Mouse (Mus musculus) liver (tissue): ENCODE results near the gene Dhdds.

ENCODE experiments used
- DNase-seq: peaks from one replicate; pipeline ENCODE4 v3.0.0-alpha.2; 2020; ENCODE audit warnings: mixed read lengths

The Dhdds gene

DNA sequence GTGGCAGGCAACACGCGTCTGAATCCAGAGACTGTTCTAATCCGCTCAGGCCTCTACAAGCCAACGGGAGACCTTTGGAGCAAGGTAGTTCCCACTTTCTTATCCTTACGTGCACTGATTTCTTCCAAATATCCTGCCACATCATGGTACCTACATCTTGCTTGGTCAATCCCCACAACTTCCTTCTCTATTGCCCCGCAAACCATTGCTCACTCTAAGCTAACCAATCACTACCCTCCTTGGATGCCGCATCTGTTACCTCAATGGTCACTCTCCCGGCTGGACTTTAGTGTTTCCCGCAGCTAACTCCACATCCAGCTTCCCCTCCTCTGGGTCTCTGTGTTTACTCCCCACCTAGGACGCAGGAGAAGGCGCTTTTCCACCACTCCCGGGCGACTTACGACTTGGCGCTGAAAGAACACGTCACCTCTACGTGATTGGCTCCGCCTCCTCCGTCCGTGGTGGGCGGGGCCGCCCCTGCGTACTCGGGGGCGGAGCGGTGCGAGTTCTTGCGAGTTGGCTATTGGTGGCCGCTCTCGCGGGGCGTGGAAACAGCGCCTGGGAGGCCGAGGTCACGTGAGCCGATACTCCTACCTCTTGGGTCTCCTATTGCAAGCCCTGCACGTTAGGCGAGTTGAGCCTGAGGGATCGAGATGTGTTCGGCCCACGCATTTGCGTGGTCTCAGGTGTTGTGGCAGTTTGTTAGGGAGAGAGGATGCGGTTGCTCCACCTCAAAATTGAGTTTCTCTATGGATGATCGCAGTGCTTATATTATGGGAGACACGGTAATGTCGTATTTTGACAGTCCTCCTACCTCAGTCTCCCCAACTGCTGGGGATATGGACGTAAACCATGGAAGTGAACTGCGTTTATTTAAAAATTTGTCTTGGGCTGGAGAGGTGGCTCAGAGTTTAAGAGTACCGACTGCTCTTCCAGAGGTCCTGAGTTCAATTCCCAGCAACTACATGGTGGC is at the start of gene Dhdds:
Dhdds (minus strand) TSS at position 453 of the 973 bp plus-strand sequence.
- DNase-seq = peak; percentile 99

DNA sequence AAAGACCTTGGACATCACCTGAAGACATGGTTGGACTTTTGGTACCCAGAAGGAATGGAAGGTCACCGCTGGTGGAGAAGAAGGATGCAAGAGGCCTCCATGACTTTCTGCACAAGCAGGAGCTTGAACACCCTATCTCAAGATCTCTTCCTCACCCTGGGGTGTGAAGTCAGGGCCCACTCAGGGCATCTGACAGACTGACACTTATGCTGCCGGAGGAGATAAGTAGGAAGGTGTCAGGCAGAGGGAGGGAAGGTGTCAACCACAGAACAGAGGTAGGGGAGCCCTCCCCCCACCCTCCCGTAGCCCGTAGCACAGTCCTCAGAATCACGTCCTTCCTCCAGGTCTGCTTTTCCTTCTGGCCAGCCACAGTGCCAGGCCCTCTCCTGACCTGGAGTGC is 46.9 kb upstream of the Dhdds start:
- no peak for DNase-seq

DNA sequence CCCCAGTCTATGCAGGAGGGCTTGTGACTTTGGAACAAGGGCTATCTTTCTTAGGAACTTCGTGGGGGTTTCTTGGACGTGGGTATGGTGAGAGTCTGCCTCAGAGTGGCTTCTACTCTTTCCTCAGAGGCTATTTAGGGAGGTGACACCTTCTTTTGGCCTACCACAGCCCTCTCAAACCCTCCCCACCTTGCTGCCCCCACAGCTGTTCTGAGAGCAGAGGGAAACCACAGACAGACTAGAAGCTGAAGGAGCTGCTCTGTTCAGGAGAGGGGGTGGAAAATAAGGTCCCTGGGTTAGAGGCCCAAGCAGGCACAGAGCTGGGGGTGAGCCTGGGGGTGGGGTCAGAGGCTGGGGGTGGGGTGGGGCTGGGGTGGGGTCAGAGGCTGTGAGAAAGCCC is 42.3 kb upstream of the Dhdds start:
- DNase-seq = no peak

DNA sequence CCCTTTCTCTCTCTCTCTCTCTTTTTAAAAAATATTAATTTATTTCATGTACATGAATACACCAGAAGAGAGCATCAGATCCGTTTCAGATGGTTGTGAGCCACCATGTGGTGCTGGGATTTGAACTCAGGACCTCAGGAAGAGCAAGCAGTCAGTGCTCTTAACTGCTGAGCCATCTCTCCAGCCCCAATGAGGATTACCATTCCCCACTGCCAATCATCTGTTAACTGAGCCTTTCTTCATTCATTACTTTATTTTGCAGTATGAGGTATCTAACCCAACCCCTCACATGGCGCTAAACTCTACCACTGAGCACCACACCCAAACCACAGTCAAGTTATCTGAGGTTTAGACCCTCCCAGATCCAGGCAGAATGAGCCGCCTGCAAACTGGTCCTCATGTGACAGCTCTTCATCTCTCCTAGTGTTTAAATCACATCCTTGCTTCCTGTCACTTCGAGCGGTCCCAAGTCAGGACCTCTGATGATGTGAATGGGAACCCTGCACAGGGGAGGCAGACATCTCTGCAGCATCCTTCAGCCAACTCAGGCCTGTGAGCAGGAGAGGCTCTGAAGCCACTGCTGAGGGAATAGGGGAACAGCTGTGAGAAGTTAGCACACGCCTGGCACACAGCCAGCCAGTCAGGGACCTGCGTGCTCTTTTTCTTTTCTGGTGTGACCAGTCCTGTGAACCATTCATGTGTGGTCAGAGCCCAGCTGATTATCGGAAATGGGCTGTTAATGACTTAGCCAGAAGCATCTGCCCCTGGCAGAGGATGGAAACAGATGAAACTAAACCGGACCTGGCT is 40.8 kb upstream of the Dhdds start:
- peak; percentile 23 for DNase-seq

DNA sequence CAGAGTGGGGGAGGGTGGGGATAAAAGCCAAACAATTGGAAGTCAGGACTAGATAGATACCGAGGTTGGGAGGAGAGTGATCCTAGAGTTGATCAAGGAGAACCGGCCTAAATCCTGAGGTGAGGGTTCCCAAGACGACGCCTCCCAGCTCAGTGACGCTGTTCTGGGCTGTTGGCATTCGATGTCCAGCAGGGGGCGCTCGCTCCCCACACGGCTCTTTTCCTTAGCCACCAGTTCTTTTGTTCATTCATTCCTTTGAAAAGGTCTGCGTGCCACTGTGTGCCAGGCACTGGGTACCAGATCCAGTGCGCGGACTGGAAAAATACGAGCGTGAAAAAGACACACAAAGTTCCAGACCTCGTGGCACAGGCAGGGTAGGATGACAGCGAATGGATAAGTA is 35.2 kb upstream of the Dhdds start:
- peak; percentile 75 for DNase-seq

DNA sequence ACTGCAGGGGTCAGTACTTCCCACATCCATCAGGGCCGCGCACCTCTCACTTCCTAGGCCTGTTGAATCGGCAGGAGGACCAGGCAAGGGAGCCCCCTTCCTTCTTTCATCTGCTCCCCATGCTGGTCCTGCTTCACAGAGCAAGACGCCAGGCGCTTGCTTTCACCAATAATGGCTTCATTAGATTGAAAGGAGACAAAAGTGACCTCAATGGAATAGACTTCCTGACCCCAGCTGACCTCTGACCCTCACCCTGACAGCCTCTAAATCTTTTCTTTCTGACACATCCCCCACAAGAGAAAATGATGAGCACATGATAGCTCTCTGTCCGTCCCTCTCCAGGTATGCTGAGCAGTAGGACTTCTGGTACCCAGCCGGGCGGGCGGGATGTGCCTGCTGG is 25.1 kb upstream of the Dhdds start:
- DNase-seq = no peak

DNA sequence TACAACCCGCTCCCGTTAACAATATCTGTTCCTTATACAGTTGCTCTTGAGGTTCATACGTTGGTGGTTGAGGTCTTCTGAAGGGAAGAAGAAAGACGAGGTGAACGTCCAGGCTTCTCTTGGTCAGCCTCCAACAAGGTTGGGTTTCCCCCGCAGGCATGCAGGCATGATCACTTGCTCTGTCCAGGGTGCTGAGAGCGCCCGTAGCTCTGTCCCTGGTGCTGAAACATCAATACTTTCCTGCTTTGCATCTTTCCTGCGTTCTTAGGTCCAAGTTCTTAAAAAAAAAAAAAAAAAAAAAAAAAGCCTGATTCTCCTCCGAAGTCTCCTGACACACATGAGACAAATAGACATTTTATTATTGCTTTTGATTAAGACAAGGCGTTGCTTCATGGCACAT is 19.9 kb upstream of the Dhdds start:
- DNase-seq = peak; percentile 69

DNA sequence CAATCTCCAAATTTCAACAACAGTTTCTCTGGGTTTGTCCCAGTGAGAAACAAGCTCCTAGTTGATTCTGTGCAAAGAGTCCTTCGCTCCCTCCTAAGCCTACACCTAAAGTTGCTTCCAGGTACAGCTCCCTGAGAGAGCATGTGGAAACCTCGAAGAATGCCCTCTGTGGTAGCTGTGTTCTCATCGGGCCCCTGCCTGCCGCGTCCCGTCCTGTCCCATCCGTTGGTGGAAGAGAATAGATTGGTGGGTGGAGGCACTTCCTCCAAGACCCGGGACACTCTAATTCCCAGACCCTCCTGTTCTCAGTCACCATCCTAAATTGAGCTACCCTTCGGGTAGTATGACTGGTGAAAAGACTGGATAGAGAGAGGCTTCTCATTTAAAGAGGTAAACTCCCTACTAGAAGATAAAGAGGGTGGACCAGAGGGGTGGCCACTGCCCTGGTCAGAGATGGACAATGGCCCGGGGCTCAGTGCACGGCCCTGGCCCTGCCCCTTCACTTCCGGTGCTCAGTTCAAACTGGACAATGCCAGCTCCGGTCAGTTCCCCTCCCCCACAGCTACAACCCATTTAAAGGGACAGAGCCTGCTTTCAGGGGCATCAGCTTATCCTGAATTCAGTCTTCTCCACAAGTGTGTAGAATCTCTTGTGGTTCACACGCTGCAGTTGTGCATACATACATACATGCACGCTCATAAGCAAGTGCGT is 19.1 kb upstream of the Dhdds start:
- peak; percentile 57 for DNase-seq

DNA sequence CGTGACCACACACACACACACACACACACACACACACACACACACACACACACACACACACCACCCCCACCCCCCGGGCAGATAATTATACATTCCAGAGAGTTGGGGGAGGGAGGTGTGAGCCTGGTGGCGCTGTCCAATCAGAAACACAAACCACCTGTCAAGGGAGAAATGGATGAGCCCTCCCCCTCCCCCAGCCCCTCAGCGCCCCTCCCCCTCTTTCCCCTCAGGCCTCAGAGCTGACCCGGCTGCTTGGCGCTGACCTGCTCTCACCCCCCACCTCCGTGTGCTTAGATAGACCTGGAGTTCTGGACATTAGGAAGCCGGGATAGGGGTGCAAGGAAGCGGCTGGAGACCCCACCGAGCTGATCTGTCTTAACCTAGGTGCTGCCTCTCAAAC is 18.5 kb upstream of the Dhdds start:
- peak; percentile 37 for DNase-seq

DNA sequence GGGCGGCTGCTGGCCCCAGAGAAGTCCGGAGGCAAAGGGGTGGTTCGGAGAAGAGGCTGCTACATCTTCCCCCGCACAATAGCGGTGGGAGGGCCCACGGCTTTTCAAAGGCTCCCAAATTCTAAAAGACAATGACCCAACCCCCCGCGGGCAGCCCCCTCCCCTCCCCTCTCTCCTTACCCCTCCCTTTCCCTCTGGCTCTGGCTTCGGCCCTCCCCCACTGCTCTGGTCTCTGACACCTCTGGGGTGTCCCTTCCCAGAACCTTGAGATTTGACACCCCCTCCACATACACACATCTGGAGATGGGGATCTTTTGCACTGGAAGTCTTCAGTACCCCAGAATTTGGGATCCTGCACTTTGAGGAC is 18.0 kb upstream of the Dhdds start, which contains the start of gene Lin28a:
Lin28a (minus strand) TSS at position 63 of the 367 bp plus-strand sequence.
- peak; percentile 20 for DNase-seq

DNA sequence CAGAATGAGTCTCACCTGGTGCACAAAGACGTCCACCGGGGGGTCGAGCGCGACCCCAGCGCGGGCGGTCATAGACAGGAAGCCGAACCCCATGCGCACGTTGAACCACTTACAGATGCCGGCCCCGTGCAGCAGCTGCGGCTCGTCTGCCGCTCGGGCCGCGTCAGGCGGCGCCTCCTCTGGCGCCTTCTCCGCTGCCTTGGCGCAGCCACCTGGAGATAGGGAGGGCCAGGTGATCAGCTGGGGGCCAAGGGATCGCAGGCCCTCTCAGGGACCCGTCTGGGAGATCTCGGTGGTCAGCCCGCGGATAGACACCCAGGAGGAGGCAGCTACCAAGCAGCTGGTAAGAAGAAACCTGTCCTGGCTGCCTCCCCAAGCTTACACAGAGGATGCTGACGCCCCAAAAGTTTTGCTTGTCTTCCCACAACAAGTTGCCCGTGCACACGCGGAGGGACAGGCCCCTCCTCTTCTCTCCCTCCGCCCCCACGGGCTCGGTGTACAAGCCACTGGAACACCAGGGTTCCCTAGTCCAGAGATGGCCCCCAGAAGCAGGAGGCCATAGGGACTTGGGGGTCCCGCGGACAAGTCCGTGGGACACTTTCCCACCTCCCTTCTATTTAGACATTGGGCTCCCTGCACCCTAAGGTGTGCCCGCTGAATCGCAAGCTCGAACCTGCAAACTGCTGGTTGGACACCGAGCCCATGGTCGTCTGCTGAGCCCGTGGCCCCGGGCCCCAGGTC is 17.5 kb upstream of the Dhdds start:
- peak; percentile 20 for DNase-seq

DNA sequence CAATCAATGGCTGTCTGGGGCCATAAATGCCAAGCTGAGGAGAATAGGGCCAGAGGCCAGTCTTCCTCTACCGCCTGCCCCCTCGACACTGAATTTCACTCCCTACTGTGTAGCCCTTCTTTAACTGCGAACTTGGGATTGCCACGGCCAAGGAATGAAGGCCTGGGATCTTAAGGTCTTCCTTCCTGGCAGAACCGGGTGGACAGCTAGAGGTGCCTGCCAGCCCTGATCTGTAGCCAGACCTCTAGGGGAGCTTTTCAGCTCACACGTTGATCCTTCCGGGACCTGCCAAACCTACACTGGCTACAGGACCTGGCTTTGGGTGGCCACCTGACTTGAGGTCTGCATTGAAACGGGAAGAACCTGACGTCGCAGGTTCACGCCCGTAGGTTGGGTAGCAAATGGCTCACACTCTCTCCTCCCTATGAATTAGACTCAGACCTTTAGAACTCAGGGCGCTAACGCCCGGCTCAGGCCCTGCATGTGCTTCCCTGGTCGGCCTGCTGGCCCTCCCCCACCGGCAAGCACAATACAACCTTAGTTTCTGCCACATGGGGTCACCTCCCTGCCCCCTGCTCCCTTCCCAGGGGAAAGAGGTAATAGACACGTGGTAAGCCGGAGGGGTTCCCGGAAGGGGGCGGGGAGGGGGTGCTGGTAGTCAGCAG is 16.6 kb upstream of the Dhdds start:
- DNase-seq = peak; percentile 50

DNA sequence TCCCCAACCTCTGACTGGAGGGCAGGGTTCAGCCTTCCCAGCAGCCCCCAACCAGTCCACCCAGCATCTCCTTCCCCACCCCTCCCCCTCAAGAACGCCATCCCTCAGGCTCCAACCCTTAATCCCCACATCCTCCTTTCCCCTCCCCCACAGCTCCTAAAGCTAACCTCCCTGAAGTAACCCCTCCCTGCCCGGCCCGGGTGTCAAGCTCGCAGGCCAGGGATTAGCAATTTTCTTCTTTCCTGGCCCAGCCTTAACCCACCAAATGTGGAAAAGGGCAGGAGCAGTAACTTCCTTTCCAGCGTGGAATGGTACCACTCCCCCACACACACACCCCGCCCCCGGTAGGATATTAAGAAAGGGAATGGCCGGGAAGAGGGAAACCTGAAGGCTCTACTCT is 16.0 kb upstream of the Dhdds start:
- no peak for DNase-seq

DNA sequence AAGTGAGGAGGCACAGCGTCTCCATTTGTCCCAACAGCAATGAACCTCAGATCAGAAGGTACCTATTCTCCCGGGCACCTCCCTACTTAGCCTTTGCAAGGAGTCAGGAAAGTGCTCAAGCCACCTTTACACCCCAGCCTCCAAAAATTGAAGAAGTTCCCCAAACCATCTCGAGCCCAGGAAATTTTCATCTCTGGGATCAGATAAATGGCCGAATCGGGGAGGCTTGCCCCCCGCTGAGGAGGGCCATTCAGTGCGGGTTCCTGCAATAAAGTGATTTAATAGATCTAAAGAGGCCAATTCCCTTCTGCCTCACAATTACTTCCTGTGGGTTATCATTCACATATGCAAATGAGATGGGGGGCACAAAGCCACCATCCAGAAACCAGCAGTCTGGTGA is 15.5 kb upstream of the Dhdds start:
- DNase-seq = no peak

DNA sequence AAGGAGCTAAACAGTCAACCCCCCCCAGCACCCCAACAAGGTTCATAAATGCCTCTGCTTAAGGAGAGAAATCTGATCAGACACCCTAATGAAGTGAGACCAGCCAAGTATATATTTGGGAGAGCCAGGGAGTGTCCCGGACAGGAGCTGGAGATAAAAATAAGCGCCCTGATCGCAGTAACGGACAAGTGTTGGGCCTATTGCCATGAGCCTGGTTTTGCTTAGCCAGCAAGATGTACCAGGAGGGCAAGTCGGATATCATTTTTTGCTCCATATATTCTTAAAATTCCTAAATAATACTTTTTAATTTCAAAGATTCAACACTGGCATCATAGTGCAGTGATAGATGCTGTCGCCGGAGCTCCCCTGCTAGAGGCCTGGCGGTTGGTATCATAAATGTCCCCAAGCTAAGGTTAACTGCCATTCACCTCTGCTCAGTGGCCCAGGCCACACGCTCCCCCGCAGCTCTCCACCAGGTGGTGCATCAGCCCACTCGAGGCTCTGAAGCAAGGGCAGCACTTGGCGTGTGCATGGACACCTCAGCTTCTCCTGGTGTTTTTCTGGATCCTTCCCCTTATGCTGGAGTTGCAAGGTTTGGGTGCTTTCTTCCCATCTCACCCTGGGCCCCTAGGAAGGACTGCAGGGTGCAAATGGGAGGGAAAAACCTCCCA is 12.3 kb upstream of the Dhdds start:
- DNase-seq = peak; percentile 28

DNA sequence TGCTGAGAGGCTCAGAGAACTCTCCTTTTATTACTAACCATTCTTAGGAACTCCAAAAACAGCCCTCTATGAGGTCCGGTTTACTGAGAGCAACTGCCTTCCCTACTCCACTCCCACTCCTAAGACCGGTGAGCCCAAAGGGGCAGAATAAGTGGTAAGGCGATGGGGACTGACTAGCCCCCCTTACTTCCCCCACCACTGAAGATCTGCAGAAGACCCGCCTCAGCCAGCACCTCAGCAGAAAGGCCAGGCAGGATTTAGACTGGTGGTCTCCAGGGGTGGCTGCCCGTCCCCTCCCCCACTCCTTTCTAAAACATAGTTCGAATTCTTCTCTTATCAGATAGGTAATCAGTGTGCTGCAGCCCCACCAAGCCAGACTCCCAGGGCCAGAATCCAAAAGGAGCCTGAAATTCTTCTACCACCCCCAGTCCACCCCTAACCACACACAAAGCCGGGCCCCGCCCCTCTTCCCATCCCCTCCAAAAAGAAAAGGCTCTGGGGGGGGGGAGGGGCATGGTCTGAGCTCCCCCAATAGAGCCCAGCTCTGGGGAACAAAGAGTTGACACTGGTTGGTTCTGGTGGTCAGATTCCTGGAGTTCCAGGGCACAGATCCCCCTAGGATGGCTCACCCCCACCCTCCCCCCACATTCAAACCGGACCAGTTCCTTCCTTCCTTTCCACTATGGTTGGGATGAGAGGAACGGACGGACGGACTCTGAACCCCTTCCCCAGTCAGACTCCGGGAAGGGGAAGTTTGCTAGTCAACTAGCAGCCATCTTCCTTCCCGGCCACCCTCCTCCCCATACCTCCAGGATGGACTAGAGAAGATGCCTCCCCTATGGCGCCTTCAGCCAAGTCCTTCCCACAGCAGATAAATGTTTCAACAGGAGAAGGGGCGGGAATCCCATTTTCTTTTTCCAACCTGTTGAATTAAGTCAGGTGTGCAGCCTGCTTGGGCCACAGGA is 11.0 kb upstream of the Dhdds start:
- DNase-seq = peak; percentile 14

DNA sequence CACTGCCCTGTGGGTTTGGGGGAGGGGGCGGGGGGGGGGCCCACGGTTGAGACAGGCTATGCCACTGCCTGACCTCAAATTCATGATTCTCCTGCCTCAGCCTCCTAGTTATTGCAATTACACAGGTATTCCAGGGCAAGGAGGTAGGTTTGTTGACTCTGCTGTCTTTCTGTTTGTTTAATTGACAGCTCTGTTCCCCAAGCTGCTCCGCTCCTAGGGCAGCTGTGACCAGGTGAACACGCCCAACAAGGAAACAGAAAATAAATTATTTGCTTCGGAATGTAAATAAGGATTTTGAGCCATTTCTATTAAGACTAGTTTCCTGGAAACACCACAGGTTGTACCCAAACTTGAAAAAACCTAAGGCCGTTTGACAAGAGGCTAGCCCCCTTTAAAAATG is 9.0 kb upstream of the Dhdds start:
- DNase-seq = no peak

DNA sequence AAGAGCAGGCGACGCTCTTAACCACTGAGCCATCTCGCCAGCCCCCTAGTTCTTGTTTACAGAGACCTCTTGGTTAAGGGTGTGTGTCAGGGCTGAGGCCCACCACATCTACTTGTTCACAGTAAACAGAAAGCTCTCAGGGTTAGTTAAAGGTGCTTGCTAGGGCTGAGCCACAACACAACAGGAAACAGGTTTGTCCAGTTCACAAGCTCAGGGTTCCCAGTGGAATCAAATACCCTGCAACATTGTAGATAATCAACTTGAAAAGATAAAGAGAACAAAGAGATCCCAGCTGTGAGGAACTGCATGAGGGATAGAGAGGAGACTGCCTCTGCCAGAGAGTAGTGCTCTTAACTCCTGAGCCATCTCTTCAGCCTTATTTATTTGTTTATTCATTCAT is 6.1 kb upstream of the Dhdds start:
- no peak for DNase-seq

DNA sequence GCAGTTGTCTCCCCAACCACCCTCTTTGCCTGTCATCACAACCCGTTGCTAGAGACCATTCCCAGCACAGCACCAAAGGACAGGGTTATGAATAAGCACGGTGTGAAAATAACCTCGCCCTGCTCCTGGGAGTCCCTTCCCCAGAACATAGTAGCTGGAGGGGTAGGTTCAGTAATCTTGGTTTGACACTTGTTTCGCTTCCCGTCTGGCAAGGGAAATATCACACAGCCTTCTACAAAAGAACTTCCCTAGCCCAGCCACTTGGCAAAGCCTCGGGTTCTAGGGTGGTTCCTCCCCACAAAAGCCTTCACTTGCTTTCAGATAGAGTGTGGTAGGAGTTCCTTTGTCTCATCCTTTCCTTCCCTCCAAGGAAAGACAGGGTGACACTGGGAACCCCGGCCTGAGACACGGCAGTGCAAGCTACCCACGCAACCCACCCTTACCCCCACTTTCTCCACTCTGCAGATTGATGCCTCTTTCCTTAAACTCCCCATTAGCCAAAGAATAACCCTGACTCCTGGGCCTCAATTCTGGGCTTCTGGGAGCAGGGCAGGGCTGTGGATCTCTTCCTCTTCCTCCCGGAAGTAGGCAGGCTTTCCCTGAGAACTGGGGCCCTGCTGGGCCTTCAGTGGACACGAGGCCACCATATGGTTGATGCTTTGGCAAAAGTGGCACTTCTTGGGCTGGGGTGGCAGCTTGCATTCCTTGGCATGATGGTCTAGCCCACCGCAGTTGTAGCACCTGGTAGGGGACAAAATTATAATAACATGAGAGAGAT is 5.1 kb upstream of the Dhdds start:
- DNase-seq = no peak
